Mouse (Mus musculus) right cerebral cortex, adult 18-20 months (tissue): Measurements from ENCODE around the gene Lingo4.
A peak's percentile ranks its signal among the peaks of the same experiment; 100 is the strongest.

Experiments
- DNase-seq: peaks from one replicate; pipeline ENCODE4 v3.0.0; 2022; ENCODE audit warnings: mixed read lengths

Lingo4 gene

DNA sequence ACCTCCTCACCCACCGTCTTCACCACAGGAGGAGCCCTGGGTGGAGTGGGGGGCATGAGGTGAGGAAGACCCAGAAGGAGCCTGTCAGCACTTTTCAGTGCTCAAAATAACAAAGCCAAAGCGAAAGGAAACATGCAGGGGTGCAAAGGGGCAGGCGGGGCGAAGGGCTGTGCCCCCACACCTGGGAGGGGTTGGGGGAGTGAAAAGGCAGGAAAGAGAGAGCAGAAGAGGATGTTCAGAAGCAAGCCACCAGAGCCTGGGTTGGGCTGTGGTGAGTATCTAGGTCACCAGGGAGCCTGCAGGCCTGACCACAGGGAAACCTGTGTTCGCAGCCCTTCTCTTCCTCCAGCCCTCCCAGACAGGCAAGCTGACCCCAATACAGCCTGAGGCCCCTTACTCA lies 10.3 kb upstream of the Lingo4 start:
- no peak for DNase-seq

DNA sequence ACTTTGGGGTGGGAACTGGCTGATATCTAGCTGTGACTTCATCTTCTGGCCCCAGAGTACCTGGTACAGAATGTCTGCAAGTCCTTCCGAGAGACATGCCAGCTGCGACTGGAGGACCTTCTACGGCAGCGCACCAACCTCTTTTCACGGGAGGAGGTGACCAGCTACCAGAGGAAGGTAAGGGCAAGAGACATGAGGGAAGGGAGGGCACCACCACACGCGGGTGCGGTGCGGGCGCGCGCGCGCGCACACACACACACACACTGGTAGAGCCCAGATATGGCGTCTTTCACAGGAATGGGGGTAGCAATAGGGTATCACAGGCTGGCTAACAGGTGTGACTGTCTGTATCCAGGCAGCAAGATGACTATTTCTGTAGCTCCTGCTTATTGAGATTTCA lies 8.9 kb upstream of the Lingo4 start:
- DNase-seq = no peak

DNA sequence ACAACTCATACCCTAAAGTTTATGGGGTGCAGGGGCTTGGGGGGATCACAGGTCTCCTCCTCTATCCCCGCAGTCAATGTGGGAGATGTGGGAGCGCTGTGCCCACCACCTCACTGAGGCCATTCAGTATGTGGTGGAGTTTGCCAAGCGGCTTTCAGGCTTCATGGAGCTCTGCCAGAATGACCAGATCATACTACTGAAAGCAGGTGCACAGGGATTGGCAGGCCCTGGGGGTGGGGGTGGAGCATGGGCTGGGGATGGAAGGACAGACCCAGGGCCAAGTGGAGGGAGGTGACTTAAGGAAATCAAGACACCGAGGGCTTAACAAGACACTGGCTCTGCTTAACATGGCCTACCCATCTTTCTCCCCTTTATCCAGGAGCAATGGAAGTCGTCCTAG lies 7.3 kb upstream of the Lingo4 start:
- no peak for DNase-seq

DNA sequence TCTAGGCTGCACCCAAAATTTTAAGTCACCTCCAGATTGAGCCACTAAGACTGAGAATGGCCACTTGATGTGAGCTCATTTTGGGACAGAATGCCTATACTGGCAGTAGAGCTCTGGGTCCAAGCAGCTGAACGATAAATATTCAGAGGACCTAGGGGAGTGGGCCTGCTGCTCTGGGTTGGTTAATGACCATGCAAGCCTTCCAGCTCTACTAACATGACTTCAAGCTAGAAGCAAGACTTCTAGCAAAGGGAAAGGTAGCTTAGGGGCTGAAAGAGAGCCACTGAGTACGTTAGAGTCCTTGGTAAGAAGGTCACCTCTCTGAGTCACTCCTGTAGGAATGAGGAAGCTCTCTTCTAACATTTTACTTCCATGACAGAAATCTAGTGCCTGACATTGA lies 6.2 kb upstream of the Lingo4 start:
- DNase-seq = no peak

DNA sequence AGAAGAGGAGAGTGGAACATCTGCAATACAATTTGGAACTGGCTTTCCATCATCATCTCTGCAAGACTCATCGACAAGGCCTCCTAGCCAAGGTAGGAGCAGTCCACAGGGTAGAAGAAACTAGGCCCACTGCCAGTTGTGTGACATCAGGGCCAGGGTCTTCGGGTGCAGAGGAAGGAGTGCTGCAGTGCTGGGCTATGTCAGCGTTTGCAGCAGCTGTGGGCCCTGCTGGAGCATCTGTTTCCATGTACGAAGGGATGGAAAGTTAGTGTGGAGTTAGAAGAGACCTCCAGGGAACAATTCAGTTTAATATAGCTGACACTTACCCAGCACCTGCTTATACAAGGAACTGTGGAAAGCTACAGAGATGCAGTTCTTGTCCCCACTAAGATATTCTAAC lies 5.3 kb upstream of the Lingo4 start:
- DNase-seq = no peak

DNA sequence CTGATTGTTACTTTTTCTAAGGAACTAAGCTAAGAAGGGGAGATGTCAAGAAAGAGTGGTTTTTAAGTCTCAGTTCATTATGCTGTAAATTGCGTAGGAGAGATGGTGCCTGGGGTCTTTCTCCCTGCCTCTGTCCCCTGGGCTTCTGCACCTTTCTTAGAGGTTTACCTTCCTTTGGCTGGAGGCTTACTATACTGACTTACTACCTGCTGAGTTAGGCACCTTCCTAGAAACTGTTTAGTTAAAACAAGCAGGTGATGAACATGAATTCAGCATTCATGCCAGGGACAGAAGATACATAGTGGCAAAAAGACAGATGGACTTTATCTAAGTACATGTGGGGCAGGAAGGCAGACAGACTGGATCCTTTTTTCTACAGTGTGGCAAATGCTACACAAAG lies 2.0 kb upstream of the Lingo4 start:
- no peak for DNase-seq

DNA sequence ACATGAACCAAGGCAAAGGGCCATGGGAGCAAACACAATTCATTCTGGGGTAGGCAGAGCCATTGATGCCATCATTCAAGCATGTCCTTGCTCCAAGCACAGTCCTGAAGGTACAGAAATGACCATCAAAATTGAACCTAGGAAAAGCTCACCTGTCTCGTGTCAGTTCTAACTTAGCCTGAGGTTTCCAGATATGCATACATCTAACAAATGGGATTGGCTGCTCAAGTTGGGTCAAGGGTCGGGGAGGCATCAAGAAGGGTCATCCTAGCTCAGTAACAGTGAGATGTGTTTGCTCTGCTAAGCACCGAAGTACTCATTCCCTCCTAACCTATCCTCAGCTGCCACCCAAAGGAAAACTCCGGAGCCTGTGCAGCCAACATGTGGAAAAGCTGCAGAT lies 1.5 kb upstream of the Lingo4 start:
- no peak for DNase-seq

DNA sequence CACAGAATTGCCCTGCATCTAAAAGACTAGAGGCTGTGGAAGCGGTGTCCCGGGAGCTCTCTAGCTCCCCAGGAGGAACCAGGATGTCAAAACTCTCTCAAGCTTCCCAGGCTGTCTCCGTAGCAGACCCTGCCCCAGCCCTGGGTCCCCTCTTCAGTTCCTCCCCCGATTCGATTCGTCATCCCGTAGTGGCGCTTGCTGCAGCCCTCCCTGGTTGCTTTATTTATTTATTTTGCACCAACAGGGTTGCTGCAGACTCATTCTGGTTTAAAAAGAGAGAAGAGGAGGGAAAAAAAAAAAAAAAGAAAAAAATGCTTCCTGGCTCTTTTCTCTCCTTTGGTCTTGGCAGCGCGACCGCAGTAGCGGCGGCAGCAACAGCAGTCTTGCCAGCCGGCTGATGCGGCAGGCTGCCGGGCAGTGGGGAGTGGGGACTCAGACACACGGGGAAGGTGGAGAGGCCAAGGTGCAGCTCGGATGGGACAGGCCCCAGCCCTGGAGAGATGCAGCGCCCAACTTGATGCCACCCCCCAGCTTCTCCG lies 695 bp downstream of the Lingo4 start:
- DNase-seq = peak; percentile 26

DNA sequence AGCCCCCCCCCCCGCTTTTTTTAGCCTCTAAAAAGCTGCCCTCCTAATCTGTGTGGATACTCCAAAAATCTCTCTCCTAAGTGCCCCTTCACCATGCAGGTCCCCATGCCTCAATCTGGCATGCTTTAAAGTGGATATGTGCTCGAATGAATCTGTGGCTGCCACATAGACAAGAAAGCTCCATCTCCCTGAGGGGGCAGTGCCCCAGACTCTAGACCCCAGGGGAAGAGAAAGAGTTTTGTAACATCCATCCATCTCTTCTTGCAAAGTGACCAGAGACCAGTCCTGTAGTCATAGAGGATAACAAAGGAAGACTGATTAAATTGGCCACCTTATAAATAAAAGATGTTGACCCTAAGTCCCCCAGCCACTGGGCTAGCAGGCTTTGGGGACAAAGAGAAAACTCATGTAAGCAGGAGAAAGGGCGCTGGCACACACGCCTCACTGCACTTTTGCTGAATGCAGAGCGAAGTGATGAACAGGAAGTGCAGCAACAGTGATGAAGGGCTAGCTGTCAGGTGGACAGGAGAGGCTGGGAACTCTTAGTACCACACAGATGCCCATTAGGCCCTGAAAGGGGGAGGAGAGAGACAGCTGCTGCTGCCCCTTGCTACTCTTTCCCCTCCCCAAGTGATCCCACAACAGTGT lies 1.5 kb downstream of the Lingo4 start:
- no peak for DNase-seq

DNA sequence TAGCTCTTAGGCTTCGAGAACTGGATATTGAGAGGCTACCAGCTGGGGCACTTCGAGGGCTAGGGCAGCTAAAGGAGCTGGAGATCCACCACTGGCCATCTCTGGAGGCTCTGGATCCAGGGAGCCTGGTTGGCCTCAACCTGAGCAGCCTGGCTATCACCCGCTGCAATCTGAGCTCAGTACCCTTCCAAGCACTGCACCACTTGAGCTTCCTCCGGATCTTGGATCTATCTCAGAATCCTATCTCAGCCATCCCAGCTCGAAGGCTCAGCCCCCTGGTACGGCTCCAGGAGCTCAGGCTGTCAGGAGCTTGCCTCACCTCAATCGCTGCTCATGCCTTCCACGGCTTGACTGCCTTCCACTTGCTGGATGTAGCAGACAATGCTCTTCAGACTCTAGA lies 4.1 kb downstream of the Lingo4 start:
- DNase-seq = no peak

DNA sequence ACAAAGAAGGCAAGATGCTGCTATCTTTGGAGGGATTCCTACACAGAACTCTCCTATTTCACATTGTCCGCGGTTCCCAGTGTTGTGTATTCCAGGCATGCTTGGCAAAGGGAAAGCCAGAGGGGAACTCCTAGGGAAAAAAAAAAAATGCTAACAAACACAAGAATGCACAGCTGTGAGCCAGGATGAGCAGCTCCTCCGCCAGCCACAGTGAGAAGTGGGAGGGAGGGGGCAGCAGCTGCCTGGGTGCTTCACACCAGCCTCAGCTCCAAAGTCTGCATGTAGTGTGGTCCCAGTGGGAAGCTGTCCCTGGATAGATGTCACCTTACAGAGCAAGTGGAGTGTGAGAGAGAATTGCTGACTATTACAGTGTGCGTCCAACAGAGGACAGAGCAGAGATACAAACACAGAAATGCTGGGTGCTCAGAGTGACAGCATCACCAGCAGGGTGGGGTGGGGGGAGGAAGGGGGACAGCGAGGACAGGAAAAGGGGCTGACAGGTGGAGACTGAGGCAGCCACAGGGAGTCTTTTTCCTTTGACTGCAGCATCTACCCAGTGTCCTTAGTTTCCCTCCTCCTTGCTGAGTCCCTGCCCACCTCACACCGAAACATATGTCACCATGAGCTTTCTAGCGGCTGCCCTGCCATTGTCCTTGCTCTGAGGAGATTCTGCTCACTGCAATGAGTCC lies 6.2 kb downstream of the Lingo4 start:
- DNase-seq = peak; percentile 69

DNA sequence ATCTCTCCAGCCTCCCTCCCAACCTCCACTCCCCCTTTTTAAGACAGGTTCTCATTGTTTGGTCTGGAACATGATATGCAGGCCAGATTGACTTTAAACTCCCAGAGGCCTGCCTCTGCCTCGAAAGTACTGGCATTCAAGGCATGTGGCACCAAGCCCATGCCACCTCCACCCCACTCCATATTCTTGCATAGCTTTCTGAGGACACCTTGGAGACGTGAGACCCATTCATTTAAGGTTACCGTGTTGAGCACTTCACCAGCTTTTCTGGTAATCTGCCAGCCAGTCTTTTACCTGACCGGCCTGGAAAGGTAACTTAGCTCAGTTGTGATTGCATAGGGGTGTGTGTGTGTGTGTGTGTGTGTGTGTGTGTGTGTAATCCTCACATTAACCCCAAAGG lies 7.2 kb downstream of the Lingo4 start:
- no peak for DNase-seq

DNA sequence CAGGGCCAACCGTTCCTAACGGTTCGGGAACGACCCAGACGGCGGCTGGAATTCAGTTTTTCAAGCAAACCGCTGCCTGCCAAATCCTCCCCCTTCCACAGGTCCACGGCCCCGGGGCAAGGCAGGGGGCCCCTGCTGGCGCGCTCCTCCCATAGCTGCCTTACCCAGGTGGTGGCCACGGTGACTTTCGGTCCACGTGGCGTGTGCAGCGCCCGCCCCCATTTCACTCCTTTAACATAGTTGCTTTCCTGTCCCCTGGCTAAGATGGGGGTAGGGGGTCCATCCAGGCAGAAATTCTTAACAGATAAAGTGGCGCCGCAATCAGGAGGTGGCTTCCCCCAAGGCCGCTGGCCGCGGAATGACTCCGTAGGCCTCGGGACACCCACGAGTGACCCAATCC lies 14.2 kb downstream of the Lingo4 start:
- no peak for DNase-seq

DNA sequence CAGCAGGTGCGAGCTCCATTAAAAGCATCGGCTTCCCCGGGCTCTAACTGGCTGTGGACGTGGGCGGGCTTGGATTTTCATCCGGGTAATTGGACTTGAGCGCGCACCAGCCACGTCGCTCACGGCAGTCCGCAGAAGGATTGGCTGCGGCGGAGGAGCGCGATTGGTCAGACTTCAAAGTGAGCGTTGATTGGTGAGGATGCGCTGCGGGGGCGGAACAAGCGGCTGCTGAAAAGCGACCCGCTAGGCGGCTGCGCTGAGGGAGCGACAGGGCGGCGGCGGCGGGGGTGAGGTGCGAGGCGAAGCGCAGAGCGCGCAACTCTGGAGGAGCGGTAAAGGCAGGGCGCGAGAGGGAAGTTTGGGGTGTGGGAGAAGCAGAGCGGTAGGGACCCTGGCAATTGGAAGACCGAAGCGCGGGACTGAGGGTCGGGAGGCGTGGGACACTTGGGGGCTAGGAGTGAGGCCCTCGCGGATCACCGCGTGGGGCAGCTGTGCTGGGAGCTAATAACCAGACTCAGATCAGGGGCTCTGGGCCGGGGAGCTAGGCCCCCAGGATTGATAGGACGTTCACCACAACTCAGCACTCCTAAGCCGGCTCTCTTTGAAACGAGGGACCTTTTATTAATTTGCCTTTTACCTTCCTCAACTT lies 14.8 kb downstream of the Lingo4 start, which contains the start of gene Tdrkh:
Gene Tdrkh, plus strand, starts transcription at position 243 of the 649 bp plus-strand sequence.
- peak; percentile 99 for DNase-seq

DNA sequence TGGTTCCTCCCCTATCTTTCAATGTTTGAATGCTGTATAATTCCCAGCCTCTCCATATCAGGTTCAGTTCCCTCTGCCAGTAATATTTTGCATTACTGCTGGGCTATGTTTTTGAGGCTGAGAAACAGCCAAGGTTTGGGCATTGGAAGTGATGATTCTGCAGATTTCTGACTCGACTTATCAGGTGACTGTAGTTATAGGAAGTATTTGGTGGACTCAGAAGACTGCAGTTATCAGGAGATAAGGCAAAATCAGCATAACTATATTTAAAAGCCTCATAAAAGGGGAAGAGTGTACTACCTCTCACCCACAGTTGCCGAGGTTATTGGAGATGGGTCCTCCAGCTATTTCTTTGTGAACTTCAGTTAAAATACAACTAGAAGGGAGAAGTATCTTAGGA lies 32.7 kb downstream of the Lingo4 start:
- no peak for DNase-seq

DNA sequence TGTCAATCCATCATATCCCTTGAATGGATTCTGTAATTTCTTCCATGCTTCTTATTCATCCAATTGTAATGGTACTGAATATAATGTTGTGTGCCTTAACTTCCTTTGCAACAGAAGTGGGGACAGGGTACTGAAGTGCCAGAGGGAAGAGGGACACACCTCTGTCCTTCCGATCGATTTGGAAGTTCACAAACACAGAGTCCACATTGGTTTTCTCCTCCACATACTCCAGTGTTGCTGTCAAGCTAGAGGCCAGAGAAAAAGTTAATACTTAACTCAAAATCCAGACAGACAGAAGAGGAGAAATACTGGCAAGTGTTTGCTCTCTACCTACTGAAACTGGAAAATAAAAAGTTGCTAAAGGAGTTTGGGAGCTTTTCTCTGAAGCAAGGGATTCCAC lies 36.0 kb downstream of the Lingo4 start:
- no peak for DNase-seq

DNA sequence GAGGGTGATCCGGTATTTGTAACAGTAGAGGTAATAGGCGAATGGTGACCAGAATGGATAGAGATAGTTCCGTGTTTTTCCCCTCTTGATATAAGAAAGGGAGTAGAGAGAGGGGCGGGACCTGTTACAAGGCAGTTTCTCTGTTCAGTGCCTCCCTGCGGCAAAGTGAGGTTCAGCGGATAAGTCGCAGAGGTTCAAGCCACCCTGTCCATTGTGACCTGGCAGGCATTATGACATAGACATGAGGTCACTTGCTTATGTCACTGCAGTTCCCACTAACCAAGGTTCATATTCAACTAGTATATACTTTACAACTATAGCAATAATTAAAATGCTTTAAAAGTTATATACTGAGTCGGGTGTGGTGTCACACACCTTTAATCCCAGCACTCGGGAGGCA lies 38.1 kb downstream of the Lingo4 start:
- no peak for DNase-seq

DNA sequence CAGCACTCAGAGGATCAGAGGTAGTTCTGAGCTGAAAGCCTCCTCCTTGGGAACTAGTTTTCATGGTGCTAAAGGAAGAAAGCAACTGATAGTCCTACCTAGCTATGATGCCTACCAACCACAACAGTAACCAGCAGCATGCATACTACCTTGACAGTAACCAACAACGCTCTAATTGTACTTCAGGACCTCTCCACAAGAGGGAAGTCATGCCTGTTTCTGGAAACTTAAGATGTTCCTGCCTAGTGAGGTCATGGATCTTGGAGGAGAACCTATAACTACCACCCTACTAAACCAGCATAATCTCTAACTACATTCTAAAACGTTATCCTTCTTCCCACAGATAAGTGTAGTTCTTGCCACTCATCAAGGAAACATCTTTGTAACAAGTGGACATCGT lies 42.9 kb downstream of the Lingo4 start:
- DNase-seq = no peak

DNA sequence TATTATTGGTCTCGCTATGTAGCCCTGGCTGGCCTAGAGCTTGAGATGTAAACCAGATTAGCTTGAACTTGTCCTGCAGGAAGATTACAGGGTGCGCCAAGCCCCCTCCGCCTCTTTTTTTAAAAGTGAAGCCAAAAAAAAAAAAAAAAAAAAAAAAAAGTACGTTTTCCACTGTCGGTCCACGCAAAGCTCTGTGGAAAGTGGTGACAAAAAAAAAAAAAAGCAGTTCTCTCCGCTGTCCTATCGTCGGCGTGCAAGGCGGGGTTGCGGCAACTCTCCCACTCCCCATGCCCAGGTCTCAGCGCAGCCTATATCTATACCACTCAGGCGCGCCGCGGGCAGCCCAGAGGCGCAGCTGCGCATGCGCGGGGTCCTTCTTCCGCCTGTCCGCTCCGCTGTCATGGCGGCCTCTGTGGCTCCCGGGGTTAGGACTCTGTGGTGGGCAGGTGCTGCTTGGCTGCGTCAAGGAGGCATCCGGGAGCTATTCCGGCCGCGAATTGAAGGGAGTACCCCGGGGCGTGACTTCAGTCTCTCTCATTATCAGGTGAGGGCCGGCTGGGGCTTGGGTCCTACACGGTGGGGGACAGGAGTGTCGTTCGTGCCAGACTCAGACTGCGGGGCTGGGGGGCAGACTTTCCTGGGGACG lies 44.8 kb downstream of the Lingo4 start, which contains the start of gene Mrpl9:
Gene Mrpl9, plus strand, starts transcription at position 368 of the 646 bp plus-strand sequence.
- peak; percentile 95 for DNase-seq

DNA sequence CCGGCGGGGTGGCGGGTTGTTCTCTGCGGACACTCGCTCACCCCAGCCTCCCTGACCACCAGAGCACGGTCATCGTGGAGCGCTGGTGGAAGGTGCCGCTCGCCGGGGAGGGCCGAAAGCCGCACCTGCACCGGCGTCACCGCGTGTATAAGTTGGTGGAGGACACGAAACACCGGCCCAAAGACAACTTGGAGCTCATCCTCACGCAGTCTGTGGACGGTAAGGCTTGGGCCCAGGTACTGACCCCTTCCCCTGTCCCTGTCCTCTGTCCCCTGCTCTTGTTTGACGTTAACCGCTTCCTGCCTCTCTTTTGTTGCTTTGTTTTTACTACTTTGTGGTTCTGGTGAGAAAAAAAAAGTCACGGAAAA lies 45.3 kb downstream of the Lingo4 start, which contains the start of gene Oaz3:
Gene Oaz3, minus strand, starts transcription at position 319 of the 368 bp plus-strand sequence.
- no peak for DNase-seq

DNA sequence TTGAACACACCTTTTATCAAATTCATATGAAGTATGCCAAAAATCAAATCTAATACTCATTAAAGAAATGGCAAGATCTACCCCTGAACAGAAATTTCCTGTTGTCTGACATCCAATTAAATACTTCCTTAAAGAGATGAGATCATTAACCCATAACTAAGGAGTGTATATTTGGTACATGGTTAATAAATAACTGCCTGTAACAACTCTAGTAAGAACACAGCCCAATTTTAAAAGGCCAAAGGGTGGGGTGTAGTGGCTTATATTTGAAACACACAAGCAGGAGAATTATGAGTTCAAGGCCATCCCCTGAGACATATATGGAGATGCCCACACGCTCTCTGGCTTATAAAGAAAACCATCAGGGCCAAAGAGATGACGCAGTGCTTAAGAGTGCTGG lies 51.1 kb downstream of the Lingo4 start:
- DNase-seq = no peak
